ENCODE assay signal across 8 mouse cellular contexts in the genomic region with DNA sequence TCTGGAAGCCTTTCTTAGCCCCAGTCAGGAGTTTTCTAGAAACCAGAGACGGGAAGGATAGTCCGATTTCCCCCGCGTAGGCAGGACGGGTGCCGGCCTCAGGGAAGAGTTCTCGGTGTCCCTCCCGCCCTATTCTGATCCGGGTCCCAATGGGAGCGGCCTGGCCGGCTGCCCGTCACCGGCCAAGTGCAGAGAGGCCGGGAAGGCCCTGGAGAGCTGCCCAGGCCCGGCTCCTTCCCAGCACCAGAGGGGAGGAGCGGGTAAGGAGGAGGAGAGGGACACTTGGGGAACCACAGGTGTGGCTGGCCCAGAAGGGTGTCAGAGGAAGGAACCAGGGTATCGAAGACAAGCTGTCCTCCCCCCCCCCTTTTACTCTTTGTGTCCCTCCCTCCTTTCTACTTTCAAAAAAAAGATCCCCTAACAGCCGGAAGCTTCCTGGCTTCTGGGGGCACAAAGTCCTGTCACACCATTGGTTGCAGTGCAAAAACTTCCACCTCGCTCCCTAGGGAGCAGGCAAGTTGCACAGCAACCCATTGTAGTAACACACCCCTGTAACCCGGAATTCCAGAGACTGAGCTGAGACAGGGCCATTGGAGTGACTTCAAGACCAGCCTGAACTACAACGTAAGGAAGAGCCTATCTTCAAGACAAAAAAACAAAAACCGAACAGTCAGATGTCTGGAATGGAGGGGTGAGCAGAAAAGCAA. TPM values are rescaled to one million over a fixed set of nuclear protein-coding genes. Genes with fewer than 3 reads are reported as not detected.
DNase-seq lines count a peak whose midpoint lies in the region; ATAC-seq lines count a peak whose summit lies in the region.

No protein-coding gene starts in this region.

- peak overlapping the region; percentile 39 for H3K4me2 ChIP-seq in heart, embryonic 11.5 days
- H3K4me2 ChIP-seq in lung, embryonic 16.5 days (ENCODE audit: low read depth, low read length): peak overlapping the region; percentile 50
- peak overlapping the region; percentile 48 for H3K4me2 ChIP-seq in stomach, embryonic 15.5 days

- DNase-seq in thymus, postnatal 14 days: peak; percentile 23
- no peak for DNase-seq in thymus, postnatal 25 days
- peak; percentile 27 for DNase-seq in embryo, embryonic 11 days
- DNase-seq in kidney, adult 9 months: peak; percentile 93
- no peak for DNase-seq in frontal cortex, postnatal 14 days (ENCODE audit: low spot score in 2 of 2)

- WGBS in heart, embryonic 11.5 days (ENCODE audit: insufficient replicate concordance): 18% methylated on average over 19 of the region's 22 CpGs
- WGBS in lung, embryonic 16.5 days: 10% methylated on average over 22 of the region's 22 CpGs
- 17% methylated on average over 21 of the region's 22 CpGs for WGBS in stomach, embryonic 15.5 days

- H3K4me1 ChIP-seq in heart, embryonic 11.5 days (ENCODE audit: control insufficient read depth, insufficient read depth, low read length): peaks cover 5% of the 10 kb centered on the region
- H3K4me1 ChIP-seq in lung, embryonic 16.5 days (replicated peaks; ENCODE audit: control insufficient read depth, insufficient read depth, low read length): peaks cover 21% of the 10 kb centered on the region
- peaks cover 11% of the 10 kb centered on the region for H3K4me1 ChIP-seq in stomach, embryonic 15.5 days

- H3K9me3 ChIP-seq in heart, embryonic 11.5 days (replicated peaks; ENCODE audit: control insufficient read depth, low read length): no peaks in the 10 kb centered on the region
- no peaks in the 10 kb centered on the region for H3K9me3 ChIP-seq in lung, embryonic 16.5 days (ENCODE audit: control insufficient read depth, low read length)
- no peaks in the 10 kb centered on the region for H3K9me3 ChIP-seq in stomach, embryonic 15.5 days

- H3K27ac ChIP-seq in heart, embryonic 11.5 days (ENCODE audit: low read depth, low read length): no peak overlapping the region
- peak overlapping the region; percentile 66 for H3K27ac ChIP-seq in lung, embryonic 16.5 days (ENCODE audit: low read length)
- no peak overlapping the region for H3K27ac ChIP-seq in stomach, embryonic 15.5 days

- ATAC-seq in heart, embryonic 11.5 days (replicated peaks; ENCODE audit: insufficient number of reproducible peaks, low FRiP score, low TSS enrichment): no peak
- peak; percentile 84 for ATAC-seq in lung, embryonic 16.5 days (ENCODE audit: low read depth)
- ATAC-seq in stomach, embryonic 15.5 days (ENCODE audit: insufficient read depth, low FRiP score, low read depth): no peak

- H3K9ac ChIP-seq in heart, embryonic 11.5 days (ENCODE audit: low read depth, low read length): no peak overlapping the region
- peak overlapping the region; percentile 63 for H3K9ac ChIP-seq in lung, embryonic 16.5 days (ENCODE audit: low read length)
- H3K9ac ChIP-seq in stomach, embryonic 15.5 days: no peak overlapping the region

- peaks cover 75% of the 10 kb centered on the region for H3K27me3 ChIP-seq in heart, embryonic 11.5 days (ENCODE audit: control insufficient read depth, insufficient read depth, low read length)
- H3K27me3 ChIP-seq in lung, embryonic 16.5 days (ENCODE audit: control insufficient read depth, insufficient read depth, low read depth, low read length): peaks cover 32% of the 10 kb centered on the region
- H3K27me3 ChIP-seq in stomach, embryonic 15.5 days (replicated peaks): peaks cover 23% of the 10 kb centered on the region; the same call in 1 of the 2 replicates

- 0 out of 2 replicates have a peak overlapping the region, but pooled peaks have one; percentile 1 for H3K4me3 ChIP-seq in heart, embryonic 11.5 days (ENCODE audit: low read depth, low read length)
- H3K4me3 ChIP-seq in lung, embryonic 16.5 days (ENCODE audit: low read length): peak overlapping the region; percentile 9
- 0 out of 2 replicates have a peak overlapping the region, but pooled peaks have one; percentile 5 for H3K4me3 ChIP-seq in stomach, embryonic 15.5 days (replicated peaks)

- no peaks in the 10 kb centered on the region for H3K36me3 ChIP-seq in heart, embryonic 11.5 days (ENCODE audit: control insufficient read depth, insufficient read depth, low read length)
- H3K36me3 ChIP-seq in lung, embryonic 16.5 days (ENCODE audit: control insufficient read depth, insufficient read depth, low read length): no peaks in the 10 kb centered on the region
- no peaks in the 10 kb centered on the region for H3K36me3 ChIP-seq in stomach, embryonic 15.5 days

RNA-seq across cellular contexts. Expression of a gene that starts 0.8 kb away (rescaled TPM):
- 0.37 and 0.47 TPM in 2 replicates for polyA plus RNA-seq in heart, embryonic 11.5 days (2014; fragmentation: Nextera tagmentation; extraction: Ambion mirVana)
- polyA plus RNA-seq in lung, embryonic 16.5 days (2015; fragmentation: Nextera tagmentation; extraction: Ambion mirVana): 0.63 and 1.2 TPM in 2 replicates
- 0.27 and 0.32 TPM in 2 replicates for polyA plus RNA-seq in stomach, embryonic 15.5 days (2015; fragmentation: Nextera tagmentation; extraction: Ambion mirVana)

RNA-seq across cellular contexts. Expression of a gene that starts 6.6 kb away (rescaled TPM):
- polyA plus RNA-seq in heart, embryonic 11.5 days (2014; fragmentation: Nextera tagmentation; extraction: Ambion mirVana): not detected in 2 replicates
- polyA plus RNA-seq in lung, embryonic 16.5 days (2015; fragmentation: Nextera tagmentation; extraction: Ambion mirVana): 0.33 and 1.1 TPM in 2 replicates
- polyA plus RNA-seq in stomach, embryonic 15.5 days (2015; fragmentation: Nextera tagmentation; extraction: Ambion mirVana): 0.40 and 0.42 TPM in 2 replicates

RNA-seq across cellular contexts. Expression of a gene that starts 23.4 kb away (rescaled TPM):
- polyA plus RNA-seq in heart, embryonic 11.5 days (2014; fragmentation: Nextera tagmentation; extraction: Ambion mirVana): 40.1 and 43.1 TPM in 2 replicates
- polyA plus RNA-seq in lung, embryonic 16.5 days (2015; fragmentation: Nextera tagmentation; extraction: Ambion mirVana): 100 and 109 TPM in 2 replicates
- polyA plus RNA-seq in stomach, embryonic 15.5 days (2015; fragmentation: Nextera tagmentation; extraction: Ambion mirVana): 69.8 and 75.6 TPM in 2 replicates

RNA-seq across cellular contexts. Expression of a gene that starts 28.5 kb away (rescaled TPM):
- polyA plus RNA-seq in heart, embryonic 11.5 days (2014; fragmentation: Nextera tagmentation; extraction: Ambion mirVana): 48.5 and 53.4 TPM in 2 replicates
- 86.2 and 87.0 TPM in 2 replicates for polyA plus RNA-seq in lung, embryonic 16.5 days (2015; fragmentation: Nextera tagmentation; extraction: Ambion mirVana)
- polyA plus RNA-seq in stomach, embryonic 15.5 days (2015; fragmentation: Nextera tagmentation; extraction: Ambion mirVana): 62.9 and 65.0 TPM in 2 replicates

RNA-seq across cellular contexts. Expression of a gene that starts 28.9 kb away (rescaled TPM):
- polyA plus RNA-seq in heart, embryonic 11.5 days (2014; fragmentation: Nextera tagmentation; extraction: Ambion mirVana): 8.9 and 10.6 TPM in 2 replicates
- 9.5 and 9.9 TPM in 2 replicates for polyA plus RNA-seq in lung, embryonic 16.5 days (2015; fragmentation: Nextera tagmentation; extraction: Ambion mirVana)
- polyA plus RNA-seq in stomach, embryonic 15.5 days (2015; fragmentation: Nextera tagmentation; extraction: Ambion mirVana): 9.1 and 12.3 TPM in 2 replicates

Comparison
In these comparisons a context has a peak if more than half of its experiments do, and no peak if none do; other contexts are left out.
1. DNase-seq: peak in thymus, postnatal 14 days (single experiment), embryo, embryonic 11 days (single experiment) and kidney, adult 9 months (single experiment); none in thymus, postnatal 25 days (single experiment) and frontal cortex, postnatal 14 days (0 of 2).
2. Peak in every context shown above with its lines, with median percentiles within 50 percentile points of each other: H3K4me2 ChIP-seq and H3K4me3 ChIP-seq.